Mouse (Mus musculus) neural tube, embryonic 11.5 days (tissue): ENCODE measurements at regions not wholly inside any gene's neighbourhood (a gene's known extent, or its start where the extent isn't known, plus 50 kb on each side); places are given as distances from the start of the nearest gene placed in this dataset.

Source experiments
- ATAC-seq: fragments of 200-750 bp; cut with Nextera tagmentation; 2 replicates; pipeline ENCODE4 v1.8.0; 2017; ENCODE audit warnings: moderate number of reproducible peaks, mild to moderate bottlenecking, moderate TSS enrichment, moderate library complexity; ENCODE audit not compliant: insufficient read depth, low FRiP score, low TSS enrichment
- DNase-seq: peaks from one replicate; pipeline ENCODE4 v3.0.0-alpha.2; 2015; ENCODE audit warnings: low spot score
- H3K27ac ChIP-seq: fragments of 300-500 bp; sonication (generic); 2 replicates; pipeline ENCODE4 v1.5.1; 2014; ENCODE audit warnings: low read depth, mild to moderate bottlenecking, low read length
- H3K27me3 ChIP-seq: fragments of 300-500 bp; sonication (generic); 2 replicates; pipeline ENCODE4 v1.6.1; 2014; ENCODE audit warnings: mild to moderate bottlenecking, low read length, mixed read lengths; ENCODE audit not compliant: control insufficient read depth, insufficient read depth
- H3K36me3 ChIP-seq: fragments of 300-500 bp; sonication (generic); 2 replicates; pipeline ENCODE4 v1.6.1; 2014; ENCODE audit warnings: mild to moderate bottlenecking, low read length, moderate library complexity, mixed read lengths; ENCODE audit not compliant: control insufficient read depth, insufficient read depth
- H3K4me1 ChIP-seq: fragments of 300-500 bp; sonication (generic); 2 replicates; pipeline ENCODE4 v1.6.1; 2014; ENCODE audit warnings: low read length, mixed read lengths; ENCODE audit not compliant: control insufficient read depth, insufficient read depth
- H3K4me2 ChIP-seq: fragments of 300-500 bp; sonication (generic); 2 replicates; pipeline ENCODE4 v1.6.1; 2014; ENCODE audit warnings: low read depth, mild to moderate bottlenecking, moderate library complexity
- H3K4me3 ChIP-seq: fragments of 300-500 bp; sonication (generic); 2 replicates; pipeline ENCODE4 v1.5.1; 2014; ENCODE audit warnings: low read depth, low read length
- H3K9ac ChIP-seq: fragments of 300-500 bp; sonication (generic); 2 replicates; pipeline ENCODE4 v1.6.1; 2014; ENCODE audit warnings: mild to moderate bottlenecking, low read length
- H3K9me3 ChIP-seq: fragments of 300-500 bp; sonication (generic); 2 replicates; pipeline ENCODE4 v1.6.1; 2016; ENCODE audit warnings: low read length; ENCODE audit not compliant: control insufficient read depth
- WGBS: fragments of 180-500 bp; shearing (Covaris S2); extraction: QIAGEN DNeasy Blood & Tissue Kit; methylation state at CpG from one replicate; pipeline ENCODE4 v1.1.7; 2014; 5-methylcytosine and 5-hydroxymethylcytosine counted together

DNA sequence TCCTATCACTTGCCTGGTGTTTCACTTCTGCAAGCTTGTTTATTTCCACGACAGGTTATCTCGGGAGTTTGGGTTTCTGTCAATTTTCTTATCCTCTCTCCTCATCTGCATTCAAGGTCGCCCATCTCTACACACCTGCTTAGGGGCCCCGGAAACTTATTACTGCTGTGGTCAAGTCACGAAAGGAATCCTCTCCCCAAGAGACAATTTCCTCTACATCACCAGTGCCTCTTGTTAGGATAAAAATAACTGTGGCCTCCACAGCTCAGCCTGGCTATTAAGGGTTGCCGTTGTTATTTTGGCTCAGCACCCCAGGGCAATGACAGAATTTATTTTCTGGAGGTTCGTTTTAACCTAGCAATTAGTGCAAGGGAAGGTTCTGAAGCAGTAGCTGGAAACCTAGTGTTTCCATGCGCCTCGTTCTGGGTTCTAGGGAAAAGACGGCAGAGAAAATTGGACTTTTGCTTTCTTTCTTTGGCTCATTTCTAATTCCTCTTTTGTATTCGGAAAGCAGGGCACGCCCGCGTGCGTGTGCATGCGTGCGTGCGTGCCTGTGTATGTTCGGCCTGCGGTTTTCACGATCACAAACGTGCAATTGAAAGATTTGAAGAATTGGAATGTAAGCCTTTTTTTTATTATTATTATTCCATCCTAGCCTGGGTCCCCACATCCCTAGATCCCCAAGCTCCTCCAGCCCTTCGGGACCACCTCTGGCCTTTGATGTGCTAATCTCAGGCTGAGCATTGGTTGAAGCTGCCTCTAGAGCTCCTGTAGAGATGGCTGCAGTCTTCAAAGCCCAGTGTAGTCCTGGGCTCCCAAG is 147.1 kb upstream of the Jarid2 start:
- Histone ChIP-seq H3K4me2 (0 out of 2 replicates have a peak overlapping the region, but pooled peaks have one; percentile 3), H3K4me1 (peaks cover 2% of the 10 kb centered on the region; the same call in 1 of the 2 replicates), H3K36me3 (no peaks in the 10 kb centered on the region), H3K27me3 (no peaks in the 10 kb centered on the region), H3K9me3 (no peaks in the 10 kb centered on the region), H3K27ac (no peak overlapping the region), H3K4me3 (no peak overlapping the region), H3K9ac (no peak overlapping the region)
- ATAC-seq (no peak), DNase-seq (no peak)
- 23% methylated on average over 23 of the region's 23 CpGs for WGBS

DNA sequence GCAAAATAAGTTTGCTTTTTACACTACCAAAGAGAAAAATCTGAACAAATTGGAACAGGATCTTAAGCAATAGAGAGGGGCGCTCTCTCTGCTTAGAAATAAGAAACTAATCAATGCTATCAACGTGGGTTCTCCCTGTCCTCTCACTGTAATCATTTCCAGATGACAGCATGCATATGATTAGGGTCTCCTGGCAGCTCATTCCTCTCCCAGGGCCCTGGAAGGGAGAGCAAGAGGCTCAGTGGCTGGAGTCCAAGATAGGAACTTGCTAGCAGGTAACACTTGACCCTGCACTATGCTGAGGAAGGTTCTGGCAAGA is 146.5 kb upstream of the Jarid2 start:
- 24% methylated on average over 2 of the region's 2 CpGs for WGBS
- Histone ChIP-seq H3K36me3 (no peaks in the 10 kb centered on the region), H3K9ac (no peak overlapping the region), H3K4me1 (peaks cover 2% of the 10 kb centered on the region; the same call in 1 of the 2 replicates), H3K4me2 (0 out of 2 replicates have a peak overlapping the region, but pooled peaks have one; percentile 3), H3K27ac (no peak overlapping the region), H3K4me3 (no peak overlapping the region), H3K9me3 (no peaks in the 10 kb centered on the region), H3K27me3 (no peaks in the 10 kb centered on the region)
- ATAC-seq: no peak
- DNase-seq: no peak

DNA sequence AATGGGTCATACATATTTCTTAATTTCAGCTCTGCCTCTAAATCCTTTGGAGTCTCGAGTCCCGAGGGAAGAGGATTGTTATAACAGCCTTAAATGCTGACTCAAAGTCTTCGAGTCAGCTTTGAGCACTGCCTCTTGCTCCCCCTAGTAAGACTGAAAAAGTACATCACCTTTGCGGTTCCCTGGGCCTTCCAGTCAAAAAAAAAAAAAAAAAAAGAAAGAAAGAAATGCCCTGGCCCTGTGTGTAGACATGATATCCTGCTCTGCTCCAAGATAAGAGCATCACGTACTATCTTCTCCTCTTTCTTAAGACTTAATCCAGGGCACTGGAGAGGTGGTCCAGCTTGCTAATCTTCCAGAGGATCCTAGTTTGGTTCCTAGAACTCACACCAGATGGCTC is 145.7 kb upstream of the Jarid2 start:
- Histone ChIP-seq H3K9ac (no peak overlapping the region), H3K4me3 (no peak overlapping the region), H3K27ac (no peak overlapping the region), H3K4me2 (no peak overlapping the region), H3K4me1 (peaks cover 2% of the 10 kb centered on the region; the same call in 1 of the 2 replicates), H3K36me3 (no peaks in the 10 kb centered on the region), H3K9me3 (no peaks in the 10 kb centered on the region), H3K27me3 (no peaks in the 10 kb centered on the region)
- WGBS: 75% methylated on average over 5 of the region's 5 CpGs
- ATAC-seq: no peak
- DNase-seq: no peak

DNA sequence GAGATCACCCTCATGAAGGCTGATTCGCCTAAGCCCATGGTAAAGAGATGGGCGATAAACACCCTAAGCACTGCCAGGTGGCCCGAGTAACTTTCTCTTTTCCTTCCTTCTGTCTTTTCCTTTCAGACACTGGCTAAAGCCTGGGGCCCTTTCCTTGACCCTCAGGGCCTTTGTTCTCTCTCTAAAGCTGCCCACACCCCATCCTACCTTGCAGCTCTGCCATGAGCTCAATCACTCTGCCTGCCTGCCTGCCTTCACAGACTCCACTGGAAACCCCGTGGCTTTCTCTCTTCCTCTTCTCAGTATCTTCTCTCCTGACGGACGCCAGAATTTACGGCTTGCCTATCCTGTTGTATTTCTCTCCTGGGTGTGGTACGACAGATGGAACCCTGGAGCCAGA is 145.1 kb upstream of the Jarid2 start:
- Histone ChIP-seq H3K36me3 (no peaks in the 10 kb centered on the region), H3K27me3 (no peaks in the 10 kb centered on the region), H3K9me3 (no peaks in the 10 kb centered on the region), H3K27ac (no peak overlapping the region), H3K4me2 (no peak overlapping the region), H3K4me1 (peaks cover 2% of the 10 kb centered on the region; the same call in 1 of the 2 replicates), H3K4me3 (no peak overlapping the region), H3K9ac (no peak overlapping the region)
- 21% methylated on average over 8 of the region's 8 CpGs for WGBS
- ATAC-seq (no peak), DNase-seq (no peak)

DNA sequence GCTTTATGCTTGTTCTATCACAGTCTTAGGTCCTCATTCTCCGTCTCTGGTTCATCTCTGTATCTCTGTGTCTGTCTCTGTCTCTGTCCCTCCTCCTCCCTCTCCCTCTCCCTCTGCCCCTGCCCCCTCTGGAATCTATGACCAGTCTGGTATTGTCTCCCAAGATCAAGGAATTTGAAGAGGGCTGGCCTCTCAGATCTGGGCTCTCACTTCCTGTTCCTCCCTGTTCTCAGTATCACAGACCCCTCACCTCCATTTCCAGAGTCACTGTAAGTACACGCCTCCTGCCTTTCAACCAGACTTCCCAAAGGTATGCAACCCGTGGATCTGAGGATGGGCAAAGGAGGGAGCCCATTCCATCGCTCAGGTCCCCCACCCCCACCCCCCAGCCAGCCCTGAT is 144.7 kb upstream of the Jarid2 start:
- no peak for DNase-seq
- H3K27ac ChIP-seq: no peak overlapping the region
- no peak for ATAC-seq

DNA sequence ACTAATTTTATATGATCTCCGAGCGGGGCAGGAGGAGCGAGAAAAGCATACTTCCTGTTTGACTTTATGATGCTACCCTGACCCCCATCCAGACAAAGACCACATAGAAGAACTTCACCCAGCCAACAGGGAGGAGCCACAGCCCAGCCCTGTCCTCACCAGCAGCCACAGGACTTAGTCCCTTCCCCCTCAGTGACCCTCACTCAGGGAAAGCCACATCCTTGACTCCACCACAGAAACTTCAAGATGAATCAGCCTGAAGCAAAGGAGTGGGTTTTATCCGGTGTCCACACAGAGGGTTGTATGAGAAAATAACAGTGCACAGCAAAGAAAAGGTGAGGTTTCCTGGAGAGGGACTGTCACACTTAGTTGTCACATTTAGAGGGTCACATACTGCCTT is 141.4 kb upstream of the Jarid2 start:
- Histone ChIP-seq H3K4me2 (no peak overlapping the region), H3K9me3 (no peaks in the 10 kb centered on the region), H3K9ac (no peak overlapping the region), H3K27me3 (no peaks in the 10 kb centered on the region), H3K4me3 (no peak overlapping the region), H3K4me1 (no peaks in the 10 kb centered on the region), H3K36me3 (no peaks in the 10 kb centered on the region), H3K27ac (no peak overlapping the region)
- no peak for DNase-seq
- ATAC-seq: no peak
- 70% methylated on average over 4 of the region's 4 CpGs for WGBS

More for the DNA sequence above, 144.7 kb upstream of the Jarid2 start:
- Histone ChIP-seq H3K9me3 (no peaks in the 10 kb centered on the region), H3K27me3 (no peaks in the 10 kb centered on the region), H3K4me3 (no peak overlapping the region), H3K4me2 (no peak overlapping the region), H3K9ac (no peak overlapping the region), H3K4me1 (peaks cover 2% of the 10 kb centered on the region; the same call in 1 of the 2 replicates), H3K36me3 (no peaks in the 10 kb centered on the region)
- 47% methylated on average over 4 of the region's 4 CpGs for WGBS

DNA sequence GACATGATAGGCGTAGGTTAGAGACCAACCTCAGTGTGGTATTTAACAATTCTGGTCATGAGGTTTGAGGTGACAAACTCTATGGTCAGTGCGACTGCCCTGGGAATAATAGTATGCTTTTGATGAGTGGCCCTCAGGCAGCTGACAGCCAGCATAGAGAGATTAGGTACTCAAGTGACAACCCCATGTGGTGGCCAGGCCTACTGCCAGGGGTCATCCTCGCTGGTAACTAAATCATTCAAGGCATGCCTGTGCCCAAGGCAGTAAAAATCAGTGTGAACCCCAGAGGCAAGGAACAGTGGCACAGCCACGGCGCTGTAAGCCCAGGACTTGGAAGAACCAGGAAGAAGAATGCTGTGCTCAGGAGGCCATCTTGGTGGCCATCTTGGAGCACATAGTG is 134.6 kb upstream of the Jarid2 start:
- Histone ChIP-seq H3K4me3 (no peak overlapping the region), H3K36me3 (no peaks in the 10 kb centered on the region), H3K4me1 (no peaks in the 10 kb centered on the region), H3K27ac (no peak overlapping the region), H3K9ac (no peak overlapping the region), H3K27me3 (no peaks in the 10 kb centered on the region), H3K9me3 (no peaks in the 10 kb centered on the region), H3K4me2 (no peak overlapping the region)
- DNase-seq (no peak), ATAC-seq (no peak)
- 85% methylated on average over 5 of the region's 5 CpGs for WGBS

DNA sequence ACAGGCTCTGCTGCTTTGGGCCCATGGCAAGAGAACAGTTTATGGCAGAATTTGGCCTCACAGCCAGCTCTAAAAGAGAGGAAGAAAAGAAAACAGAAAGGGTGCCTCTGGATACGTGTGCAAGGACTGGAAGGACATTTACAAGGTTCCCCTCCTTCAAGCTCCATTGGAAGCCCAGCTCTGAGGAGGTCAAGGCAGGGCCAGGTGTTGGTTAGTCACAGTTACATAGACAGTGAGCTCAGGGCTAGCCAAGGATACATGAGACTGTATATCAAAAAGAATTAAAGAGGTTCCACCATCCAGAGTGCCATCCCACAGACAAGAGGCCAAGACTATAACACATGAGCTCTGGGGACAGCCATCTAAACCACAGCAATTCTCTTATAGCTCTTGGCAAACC is 131.6 kb upstream of the Jarid2 start:
- Histone ChIP-seq H3K4me2 (no peak overlapping the region), H3K4me1 (no peaks in the 10 kb centered on the region), H3K9ac (no peak overlapping the region), H3K27me3 (no peaks in the 10 kb centered on the region), H3K9me3 (no peaks in the 10 kb centered on the region), H3K4me3 (no peak overlapping the region), H3K36me3 (no peaks in the 10 kb centered on the region), H3K27ac (no peak overlapping the region)
- WGBS: 63% methylated on average over 1 of the region's 1 CpGs
- DNase-seq (no peak), ATAC-seq (no peak)

DNA sequence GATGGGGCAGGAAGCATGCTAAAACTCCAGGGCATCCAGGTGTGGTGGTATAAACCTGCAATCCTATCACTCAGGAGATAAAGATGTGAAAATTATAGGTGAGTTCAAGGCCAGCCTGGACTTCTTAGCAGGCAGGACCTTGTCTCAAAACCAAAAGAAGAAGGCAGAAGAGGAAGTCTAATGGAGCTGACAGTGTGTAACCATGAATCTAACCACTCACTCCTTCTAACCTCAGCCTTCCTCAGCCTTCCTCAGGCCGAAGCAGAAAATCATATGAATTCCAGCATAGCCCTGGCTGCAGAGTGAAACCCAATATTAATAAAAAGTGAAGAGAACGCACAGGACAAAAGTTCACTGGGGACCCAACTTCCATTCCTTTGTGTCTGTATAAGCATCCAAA is 128.2 kb upstream of the Jarid2 start:
- Histone ChIP-seq H3K27ac (no peak overlapping the region), H3K4me1 (no peaks in the 10 kb centered on the region), H3K9me3 (no peaks in the 10 kb centered on the region), H3K9ac (no peak overlapping the region), H3K4me2 (no peak overlapping the region), H3K36me3 (no peaks in the 10 kb centered on the region), H3K4me3 (no peak overlapping the region), H3K27me3 (no peaks in the 10 kb centered on the region)
- ATAC-seq (no peak), DNase-seq (no peak)
- WGBS: 88% methylated on average over 2 of the region's 2 CpGs
